Mouse (Mus musculus) E14TG2a.4 (cell line): ENCODE data around the gene Iqsec3.

Source experiments
- CTCF ChIP-seq: conservative IDR thresholded peaks from 2 replicates; pipeline ENCODE4 v1.5.1; 2014; ENCODE audit warnings: low read length
- NANOG ChIP-seq: IDR thresholded peaks from 2 replicates; pipeline ENCODE4 v1.6.1; 2014; ENCODE audit warnings: borderline replicate concordance, low read length, mixed read lengths

- TF ChIP-seq CTCF, result no peak
- TF ChIP-seq NANOG, result no peak
Measured at GRCm38 (mm10) chr6:121343026-121343770, 130.3 kb downstream of the Iqsec3 start, which contains the start of gene Slc6a12.
